Mouse (Mus musculus): ENCODE measurements around the gene Copz2. TPM values are rescaled to one million over a fixed set of nuclear protein-coding genes. Genes with fewer than 3 reads are reported as not detected.
A peak's percentile ranks its signal among the peaks of the same experiment; 100 is the strongest.

Copz2 gene
- polyA plus RNA-seq, 1 experiment from 2014 or later, result 33.2 TPM

- no peak overlapping the region for H3K4me3 ChIP-seq (ENCODE audit: low read depth, low read length)
- H3K4me2 ChIP-seq (ENCODE audit: low read depth, low read length, severe bottlenecking), result no peak overlapping the region
- H3K4me1 ChIP-seq (replicated peaks; ENCODE audit: control insufficient read depth, insufficient read depth, low read length), result peaks cover 33% of the 10 kb centered on the region
Measured at GRCm38 (mm10) chr11:96893203-96893842, 43.7 kb downstream of the Copz2 start.

DNA sequence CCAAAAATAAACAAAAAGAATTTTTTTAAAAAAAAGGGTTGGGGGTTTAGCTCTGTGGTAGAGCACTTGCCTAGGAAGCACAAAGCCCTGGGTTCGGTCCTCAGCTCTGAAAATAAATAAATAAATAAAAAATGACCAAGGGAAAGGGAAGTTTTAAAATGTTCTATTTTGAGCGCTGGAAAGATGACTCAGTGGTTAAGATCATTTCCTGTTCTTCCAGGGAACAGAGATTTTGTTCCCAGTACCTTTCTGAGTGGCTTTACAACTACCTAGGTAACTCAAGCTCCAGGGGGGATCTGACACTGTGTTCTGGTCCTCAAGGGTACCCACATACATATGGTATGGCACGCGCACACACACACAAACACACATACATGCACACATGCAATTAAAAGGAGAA lies 46.2 kb downstream of the Copz2 start:
- H3K27ac ChIP-seq (ENCODE audit: low read depth, low read length), result no peak overlapping the region
- no peaks in the 10 kb centered on the region for H3K36me3 ChIP-seq (ENCODE audit: control insufficient read depth, insufficient read depth, low read length)
- no peak for DNase-seq (ENCODE audit: low spot score)
- no peak overlapping the region for H3K4me2 ChIP-seq (ENCODE audit: low read depth, low read length, severe bottlenecking)
- no peak overlapping the region for H3K9ac ChIP-seq (ENCODE audit: low read length)
- H3K27me3 ChIP-seq (ENCODE audit: control insufficient read depth, insufficient read depth, low read length), result no peaks in the 10 kb centered on the region
- WGBS, result 93% methylated on average over 4 of the region's 4 CpGs
- no peak for ATAC-seq (replicated peaks; ENCODE audit: low FRiP score)
- H3K4me3 ChIP-seq (ENCODE audit: low read depth, low read length), result no peak overlapping the region
- no peaks in the 10 kb centered on the region for H3K9me3 ChIP-seq (ENCODE audit: control insufficient read depth, low read length)
- peaks cover 53% of the 10 kb centered on the region for H3K4me1 ChIP-seq (replicated peaks; ENCODE audit: control insufficient read depth, insufficient read depth, low read length)

More at GRCm38 (mm10) chr11:96893203-96893842, 43.7 kb downstream of the Copz2 start:
- Histone ChIP-seq H3K9me3 (ENCODE audit: control insufficient read depth, low read length) (no peaks in the 10 kb centered on the region), H3K36me3 (ENCODE audit: control insufficient read depth, insufficient read depth, low read length) (no peaks in the 10 kb centered on the region), H3K27me3 (ENCODE audit: control insufficient read depth, insufficient read depth, low read length) (no peaks in the 10 kb centered on the region), H3K27ac (ENCODE audit: low read depth, low read length) (peak overlapping the region; percentile 78), H3K9ac (ENCODE audit: low read length) (peak overlapping the region; percentile 43)
- ATAC-seq (replicated peaks; ENCODE audit: low FRiP score) (peak; percentile 62), DNase-seq (ENCODE audit: low spot score) (no peak)
- WGBS, result 60% methylated on average over 11 of the region's 11 CpGs

GRCm38 (mm10) chr11:96899449-96900306 lies 50.0 kb downstream of the Copz2 start:
- Histone ChIP-seq H3K27ac (ENCODE audit: low read depth, low read length) (peak overlapping the region; percentile 98), H3K4me3 (ENCODE audit: low read depth, low read length) (no peak overlapping the region), H3K9me3 (ENCODE audit: control insufficient read depth, low read length) (no peaks in the 10 kb centered on the region), H3K4me1 (replicated peaks; ENCODE audit: control insufficient read depth, insufficient read depth, low read length) (peaks cover 65% of the 10 kb centered on the region), H3K4me2 (ENCODE audit: low read depth, low read length, severe bottlenecking) (peak overlapping the region; percentile 21; the same call in 1 of the 2 replicates), H3K9ac (ENCODE audit: low read length) (peak overlapping the region; percentile 57), H3K27me3 (ENCODE audit: control insufficient read depth, insufficient read depth, low read length) (no peaks in the 10 kb centered on the region), H3K36me3 (ENCODE audit: control insufficient read depth, insufficient read depth, low read length) (no peaks in the 10 kb centered on the region)
- DNase-seq (ENCODE audit: low spot score), result peak; percentile 90
- WGBS, result 24% methylated on average over 13 of the region's 13 CpGs
- peak; percentile 76 for ATAC-seq (replicated peaks; ENCODE audit: low FRiP score)

DNA sequence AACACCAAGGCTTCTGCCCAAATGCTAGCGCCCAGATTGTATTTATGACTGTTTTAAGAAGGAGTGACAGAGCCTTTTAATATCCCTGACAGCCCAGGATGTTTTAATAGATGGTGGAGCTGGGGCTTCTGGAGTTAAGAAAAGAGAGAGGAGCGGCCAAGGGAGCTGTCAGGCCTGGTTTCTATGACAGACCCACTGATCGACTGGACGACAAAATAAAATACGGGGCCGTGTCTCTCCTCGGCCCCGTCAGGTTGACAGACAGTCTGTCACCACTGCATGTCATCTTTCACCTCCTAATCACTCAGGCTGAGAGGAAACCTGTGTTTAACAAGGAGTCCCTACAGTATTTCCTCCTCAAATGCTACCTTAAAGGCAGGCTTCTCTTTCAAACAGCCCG lies 51.7 kb downstream of the Copz2 start:
- WGBS, result 73% methylated on average over 9 of the region's 9 CpGs
- DNase-seq (ENCODE audit: low spot score), result no peak

DNA sequence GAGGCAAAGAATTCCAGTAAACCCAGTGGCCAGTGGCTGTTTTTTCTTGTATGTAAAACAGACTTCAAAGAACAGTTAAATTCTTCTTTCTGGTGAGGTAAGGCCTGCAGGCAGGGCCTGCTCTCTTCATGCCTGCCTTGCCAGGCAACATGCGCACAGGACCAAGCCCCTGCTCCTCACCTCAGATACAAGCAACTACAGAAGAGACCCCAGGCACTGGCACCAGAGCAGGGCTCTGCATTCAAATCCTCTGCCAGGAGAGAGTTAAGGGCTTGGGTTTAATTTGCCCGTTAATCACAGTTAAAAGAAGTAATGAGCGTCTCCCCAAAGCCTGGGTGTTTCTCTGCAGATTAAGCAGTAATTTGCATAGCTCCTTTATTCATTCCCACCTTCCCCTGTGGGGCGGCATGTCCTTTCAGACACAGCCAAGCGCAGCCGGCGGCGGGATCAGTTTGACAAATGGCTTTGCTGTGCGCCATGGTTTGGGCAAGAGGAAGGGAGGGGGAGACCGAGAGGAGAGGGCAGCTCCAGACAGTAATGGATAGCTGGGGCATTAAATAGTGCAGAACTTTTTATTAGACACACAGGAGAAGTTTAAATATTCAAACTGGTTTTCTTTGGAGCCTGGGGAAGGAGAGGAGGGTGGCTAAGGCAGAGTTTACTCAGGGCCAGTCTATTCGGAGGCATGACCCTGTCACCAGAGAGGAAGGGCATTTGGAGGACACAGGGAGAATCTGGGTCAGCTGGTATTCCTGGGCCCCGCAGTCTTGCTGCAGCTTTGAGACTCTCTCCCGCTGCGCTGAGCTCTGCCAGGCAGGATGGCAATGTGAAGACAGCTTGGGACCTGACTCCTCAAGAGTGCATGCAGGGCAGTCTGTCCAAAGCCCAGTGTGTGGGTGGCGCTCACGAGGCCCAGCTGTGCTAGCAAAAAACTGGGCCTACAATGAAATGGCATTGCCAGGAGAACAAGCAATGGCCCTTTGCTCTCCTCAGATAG lies 53.3 kb downstream of the Copz2 start:
- H3K9me3 ChIP-seq (ENCODE audit: control insufficient read depth, low read length), result no peaks in the 10 kb centered on the region
- 9% methylated on average over 16 of the region's 16 CpGs for WGBS

More for the DNA sequence above, 51.7 kb downstream of the Copz2 start:
- Histone ChIP-seq H3K9me3 (ENCODE audit: control insufficient read depth, low read length) (no peaks in the 10 kb centered on the region), H3K4me1 (replicated peaks; ENCODE audit: control insufficient read depth, insufficient read depth, low read length) (peaks cover 69% of the 10 kb centered on the region), H3K9ac (ENCODE audit: low read length) (peak overlapping the region; percentile 41), H3K27me3 (ENCODE audit: control insufficient read depth, insufficient read depth, low read length) (no peaks in the 10 kb centered on the region), H3K4me2 (ENCODE audit: low read depth, low read length, severe bottlenecking) (no peak overlapping the region), H3K4me3 (ENCODE audit: low read depth, low read length) (no peak overlapping the region), H3K36me3 (ENCODE audit: control insufficient read depth, insufficient read depth, low read length) (no peaks in the 10 kb centered on the region), H3K27ac (ENCODE audit: low read depth, low read length) (peak overlapping the region; percentile 98)
- ATAC-seq (replicated peaks; ENCODE audit: low FRiP score), result no peak

GRCm38 (mm10) chr11:96906431-96907161 lies 56.9 kb downstream of the Copz2 start:
- Histone ChIP-seq H3K9me3 (ENCODE audit: control insufficient read depth, low read length) (no peaks in the 10 kb centered on the region), H3K27ac (ENCODE audit: low read depth, low read length) (peak overlapping the region; percentile 53; the same call in 1 of the 2 replicates), H3K4me2 (ENCODE audit: low read depth, low read length, severe bottlenecking) (0 out of 2 replicates have a peak overlapping the region, but pooled peaks have one; percentile 2), H3K9ac (ENCODE audit: low read length) (peak overlapping the region; percentile 20; the same call in 1 of the 2 replicates), H3K4me3 (ENCODE audit: low read depth, low read length) (no peak overlapping the region), H3K36me3 (ENCODE audit: control insufficient read depth, insufficient read depth, low read length) (peaks cover 5% of the 10 kb centered on the region), H3K27me3 (ENCODE audit: control insufficient read depth, insufficient read depth, low read length) (no peaks in the 10 kb centered on the region), H3K4me1 (replicated peaks; ENCODE audit: control insufficient read depth, insufficient read depth, low read length) (peaks cover 30% of the 10 kb centered on the region)
- WGBS, result 73% methylated on average over 15 of the region's 15 CpGs
- no peak for ATAC-seq (replicated peaks; ENCODE audit: low FRiP score)
- no peak for DNase-seq (ENCODE audit: low spot score)

More for the DNA sequence above, 53.3 kb downstream of the Copz2 start:
- Histone ChIP-seq H3K4me2 (ENCODE audit: low read depth, low read length, severe bottlenecking) (peak overlapping the region; percentile 15; the same call in 1 of the 2 replicates), H3K4me3 (ENCODE audit: low read depth, low read length) (no peak overlapping the region), H3K27ac (ENCODE audit: low read depth, low read length) (peak overlapping the region; percentile 98), H3K4me1 (replicated peaks; ENCODE audit: control insufficient read depth, insufficient read depth, low read length) (peaks cover 57% of the 10 kb centered on the region), H3K36me3 (ENCODE audit: control insufficient read depth, insufficient read depth, low read length) (peaks cover 5% of the 10 kb centered on the region), H3K9ac (ENCODE audit: low read length) (peak overlapping the region; percentile 49), H3K27me3 (ENCODE audit: control insufficient read depth, insufficient read depth, low read length) (no peaks in the 10 kb centered on the region)
- ATAC-seq (replicated peaks; ENCODE audit: low FRiP score), result peak; percentile 79
- peak; percentile 92 for DNase-seq (ENCODE audit: low spot score)

DNA sequence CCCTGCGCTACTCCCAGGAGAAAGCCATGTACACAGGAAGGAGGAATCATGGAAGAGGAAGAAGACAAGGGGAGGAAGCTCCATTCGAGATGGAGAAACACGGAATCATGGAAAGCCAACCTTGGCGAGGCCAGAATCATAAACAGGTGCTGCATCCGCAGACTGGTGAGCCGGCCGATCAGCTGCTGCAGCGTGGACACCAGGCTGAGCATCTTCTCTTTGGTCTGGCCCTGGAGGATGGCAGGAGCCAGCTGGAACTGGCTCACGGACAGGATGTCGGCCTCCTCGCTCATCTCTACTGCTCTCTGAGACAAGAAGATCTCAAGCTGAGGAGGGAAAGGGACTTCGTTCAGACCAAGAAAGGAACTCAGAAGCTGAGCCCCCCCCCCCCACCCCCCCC lies 58.9 kb downstream of the Copz2 start:
- Histone ChIP-seq H3K4me2 (ENCODE audit: low read depth, low read length, severe bottlenecking) (no peak overlapping the region), H3K27me3 (ENCODE audit: control insufficient read depth, insufficient read depth, low read length) (no peaks in the 10 kb centered on the region), H3K9me3 (ENCODE audit: control insufficient read depth, low read length) (no peaks in the 10 kb centered on the region), H3K4me3 (ENCODE audit: low read depth, low read length) (no peak overlapping the region), H3K4me1 (replicated peaks; ENCODE audit: control insufficient read depth, insufficient read depth, low read length) (peaks cover 14% of the 10 kb centered on the region), H3K36me3 (ENCODE audit: control insufficient read depth, insufficient read depth, low read length) (peaks cover 5% of the 10 kb centered on the region), H3K9ac (ENCODE audit: low read length) (no peak overlapping the region), H3K27ac (ENCODE audit: low read depth, low read length) (no peak overlapping the region)
- ATAC-seq (replicated peaks; ENCODE audit: low FRiP score), result no peak
- 93% methylated on average over 12 of the region's 12 CpGs for WGBS
- no peak for DNase-seq (ENCODE audit: low spot score)

Measured in forebrain, embryonic 11.5 days (tissue).